Mouse (Mus musculus): ENCODE measurements at regions not wholly inside any gene's neighbourhood (a gene's known extent, or its start where the extent isn't known, plus 50 kb on each side); places are given as distances from the start of the nearest gene placed in this dataset.

DNA sequence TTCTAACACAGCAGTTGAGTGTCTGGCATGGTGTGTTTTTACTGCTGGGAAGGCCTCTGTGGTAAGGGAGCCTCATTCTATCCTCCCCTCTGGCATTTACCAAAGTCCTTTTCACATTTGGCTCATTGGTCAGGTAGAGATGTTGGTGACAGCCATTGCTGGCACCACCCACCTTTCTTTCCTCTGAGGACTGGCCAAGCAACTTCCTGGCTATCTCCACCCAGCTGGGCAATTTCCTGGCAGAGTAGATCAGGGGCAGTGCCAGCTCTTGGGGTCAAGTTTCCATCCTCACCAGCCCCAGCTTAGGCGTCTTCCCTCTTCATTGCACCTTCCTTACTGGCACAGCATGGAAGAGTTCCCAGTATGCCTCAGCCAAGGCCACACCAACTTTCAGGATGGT lies 372.5 kb upstream of the Kif2a start:
- H3K4me3 ChIP-seq: no peak overlapping the region
- DNase-seq (ENCODE audit: low spot score): no peak
- H3K27me3 ChIP-seq (replicated peaks; ENCODE audit: low read depth, poor library complexity, severe bottlenecking): no peaks in the 10 kb centered on the region
- no peak overlapping the region for H3K27ac ChIP-seq (replicated peaks)
- no peaks in the 10 kb centered on the region for H3K36me3 ChIP-seq (replicated peaks)
- WGBS: 81% methylated on average over 1 of the region's 1 CpGs
- H3K9me3 ChIP-seq: no peaks in the 10 kb centered on the region
- H3K4me1 ChIP-seq: no peaks in the 10 kb centered on the region

- H3K36me3 ChIP-seq (replicated peaks): no peaks in the 10 kb centered on the region
- no peak for DNase-seq (ENCODE audit: low spot score)
- H3K4me1 ChIP-seq: no peaks in the 10 kb centered on the region
- H3K27me3 ChIP-seq (replicated peaks; ENCODE audit: low read depth, poor library complexity, severe bottlenecking): no peaks in the 10 kb centered on the region
- 78% methylated on average over 4 of the region's 4 CpGs for WGBS
- H3K27ac ChIP-seq (replicated peaks): no peak overlapping the region
- no peak overlapping the region for H3K4me3 ChIP-seq
- H3K9me3 ChIP-seq: no peaks in the 10 kb centered on the region
These were observed 367.7 kb upstream of the Kif2a start for GRCm38 (mm10) chr13:107389535-107390150.

GRCm38 (mm10) chr13:107389074-107389473 lies 367.1 kb upstream of the Kif2a start:
- no peak for DNase-seq (ENCODE audit: low spot score)
- no peak overlapping the region for H3K27ac ChIP-seq (replicated peaks)
- H3K27me3 ChIP-seq (replicated peaks; ENCODE audit: low read depth, poor library complexity, severe bottlenecking): no peaks in the 10 kb centered on the region
- no peaks in the 10 kb centered on the region for H3K9me3 ChIP-seq
- H3K4me3 ChIP-seq: no peak overlapping the region
- H3K36me3 ChIP-seq (replicated peaks): no peaks in the 10 kb centered on the region
- WGBS: 85% methylated on average over 3 of the region's 3 CpGs
- no peaks in the 10 kb centered on the region for H3K4me1 ChIP-seq

DNA sequence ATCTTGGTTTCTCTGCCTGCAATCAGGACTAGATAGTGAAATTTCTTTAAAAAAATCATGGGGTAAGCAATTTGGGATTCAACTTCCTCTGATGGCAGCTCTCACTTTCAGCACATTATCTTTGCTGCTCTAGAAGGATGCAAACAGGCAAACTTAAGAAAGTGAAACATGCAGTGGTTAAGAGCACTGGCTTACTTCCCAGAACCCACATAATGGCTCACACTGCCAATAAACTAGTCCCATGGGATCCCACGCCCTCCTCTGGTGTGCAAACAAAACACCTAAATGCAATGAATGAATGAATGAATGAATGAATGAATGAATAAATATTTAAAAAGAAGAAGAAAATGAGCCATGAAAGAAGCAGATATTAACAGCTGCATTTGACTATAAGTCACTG lies 356.1 kb upstream of the Kif2a start:
- Histone ChIP-seq H3K27me3 (replicated peaks; ENCODE audit: low read depth, poor library complexity, severe bottlenecking) (no peaks in the 10 kb centered on the region), H3K9me3 (no peaks in the 10 kb centered on the region), H3K4me3 (no peak overlapping the region), H3K27ac (replicated peaks) (no peak overlapping the region), H3K4me1 (no peaks in the 10 kb centered on the region), H3K36me3 (replicated peaks) (no peaks in the 10 kb centered on the region)
- 79% methylated on average over 1 of the region's 1 CpGs for WGBS
- no peak for DNase-seq (ENCODE audit: low spot score)

DNA sequence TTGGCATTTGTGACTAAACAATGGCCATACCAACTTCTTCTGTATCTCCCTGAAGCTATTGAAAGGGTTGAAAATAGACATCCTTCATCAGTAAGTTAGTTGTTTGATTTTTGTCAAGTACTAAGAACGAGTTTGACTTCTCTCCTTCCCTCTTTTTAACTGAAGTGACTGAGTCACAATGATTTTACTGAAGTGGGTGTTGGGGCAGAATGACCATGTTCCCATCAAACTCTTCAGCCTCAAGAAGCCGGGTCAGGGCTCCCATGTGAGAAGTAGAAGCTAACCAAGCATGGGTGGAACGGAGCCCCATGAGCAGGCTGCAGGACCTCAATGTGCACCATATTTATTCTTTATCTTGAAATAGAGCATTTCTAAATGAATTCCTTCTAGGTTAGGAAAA lies 350.7 kb upstream of the Kif2a start:
- 88% methylated on average over 3 of the region's 3 CpGs for WGBS
- H3K27me3 ChIP-seq (replicated peaks; ENCODE audit: low read depth, poor library complexity, severe bottlenecking): no peaks in the 10 kb centered on the region
- DNase-seq (ENCODE audit: low spot score): no peak
- H3K27ac ChIP-seq (replicated peaks): no peak overlapping the region
- H3K36me3 ChIP-seq (replicated peaks): no peaks in the 10 kb centered on the region
- no peak overlapping the region for H3K4me3 ChIP-seq
- H3K9me3 ChIP-seq: no peaks in the 10 kb centered on the region
- H3K4me1 ChIP-seq: no peaks in the 10 kb centered on the region

DNA sequence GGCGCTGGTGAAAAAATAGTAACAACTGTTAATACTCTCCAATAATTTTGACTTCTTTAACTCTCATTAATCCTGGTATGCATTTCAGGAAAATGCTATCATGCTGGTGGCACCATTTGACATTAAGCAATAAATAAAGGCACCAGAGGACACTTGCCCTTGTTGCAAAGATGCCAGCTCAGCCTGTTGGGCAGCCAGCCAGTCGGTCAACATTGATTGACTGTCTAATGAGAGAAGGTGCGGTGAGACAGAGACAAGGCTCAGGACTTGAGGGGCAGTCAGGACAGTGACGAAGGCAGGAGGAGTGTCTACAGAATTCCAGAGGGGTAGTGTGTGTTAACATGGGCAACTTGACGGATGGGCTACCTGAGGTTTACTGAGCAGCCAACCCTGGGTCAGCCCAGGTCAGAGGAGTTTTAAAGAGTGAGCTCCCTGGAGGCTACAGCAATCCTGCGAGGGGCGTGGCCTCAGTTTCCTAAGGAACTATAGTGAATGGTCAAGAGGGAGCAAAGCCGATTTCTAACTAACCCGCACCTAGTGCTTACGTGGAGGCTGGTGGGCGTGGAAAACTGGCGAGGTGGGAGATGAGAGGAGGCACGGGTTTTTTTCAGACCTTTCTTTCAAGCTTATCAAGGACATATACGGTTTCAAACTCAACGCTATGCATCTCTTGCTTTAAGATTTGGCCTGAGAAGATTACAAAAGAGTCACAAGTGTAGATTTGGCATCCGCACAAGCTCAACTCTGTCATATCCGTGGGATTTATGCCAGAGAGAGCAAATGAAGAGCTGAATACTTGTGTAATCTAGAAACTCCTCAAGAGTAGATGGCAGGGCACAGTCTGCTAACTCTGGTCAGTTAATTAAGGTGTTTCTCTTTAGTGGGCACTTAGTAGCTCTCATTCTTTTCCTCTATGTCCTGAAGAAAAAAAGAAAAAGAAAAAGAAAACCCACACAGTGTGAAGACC lies 350.0 kb upstream of the Kif2a start:
- no peaks in the 10 kb centered on the region for H3K27me3 ChIP-seq (replicated peaks; ENCODE audit: low read depth, poor library complexity, severe bottlenecking)
- no peaks in the 10 kb centered on the region for H3K9me3 ChIP-seq
- no peak overlapping the region for H3K27ac ChIP-seq (replicated peaks)
- no peak overlapping the region for H3K4me3 ChIP-seq
- H3K36me3 ChIP-seq (replicated peaks): no peaks in the 10 kb centered on the region
- H3K4me1 ChIP-seq: no peaks in the 10 kb centered on the region
- 41% methylated on average over 17 of the region's 17 CpGs for WGBS
- DNase-seq (ENCODE audit: low spot score): no peak

- Histone ChIP-seq H3K36me3 (replicated peaks) (no peaks in the 10 kb centered on the region), H3K4me1 (no peaks in the 10 kb centered on the region), H3K27me3 (replicated peaks; ENCODE audit: low read depth, poor library complexity, severe bottlenecking) (no peaks in the 10 kb centered on the region), H3K4me3 (no peak overlapping the region), H3K27ac (replicated peaks) (no peak overlapping the region), H3K9me3 (no peaks in the 10 kb centered on the region)
- DNase-seq (ENCODE audit: low spot score): no peak
- 93% methylated on average over 9 of the region's 9 CpGs for WGBS
These were observed 345.7 kb upstream of the Kif2a start for GRCm38 (mm10) chr13:107367639-107368038.

GRCm38 (mm10) chr13:107365766-107366165 lies 343.8 kb upstream of the Kif2a start:
- 84% methylated on average over 6 of the region's 6 CpGs for WGBS
- no peak overlapping the region for H3K4me3 ChIP-seq
- no peak overlapping the region for H3K27ac ChIP-seq (replicated peaks)
- no peaks in the 10 kb centered on the region for H3K27me3 ChIP-seq (replicated peaks; ENCODE audit: low read depth, poor library complexity, severe bottlenecking)
- no peaks in the 10 kb centered on the region for H3K9me3 ChIP-seq
- no peaks in the 10 kb centered on the region for H3K36me3 ChIP-seq (replicated peaks)
- H3K4me1 ChIP-seq: no peaks in the 10 kb centered on the region
- no peak for DNase-seq (ENCODE audit: low spot score)

DNA sequence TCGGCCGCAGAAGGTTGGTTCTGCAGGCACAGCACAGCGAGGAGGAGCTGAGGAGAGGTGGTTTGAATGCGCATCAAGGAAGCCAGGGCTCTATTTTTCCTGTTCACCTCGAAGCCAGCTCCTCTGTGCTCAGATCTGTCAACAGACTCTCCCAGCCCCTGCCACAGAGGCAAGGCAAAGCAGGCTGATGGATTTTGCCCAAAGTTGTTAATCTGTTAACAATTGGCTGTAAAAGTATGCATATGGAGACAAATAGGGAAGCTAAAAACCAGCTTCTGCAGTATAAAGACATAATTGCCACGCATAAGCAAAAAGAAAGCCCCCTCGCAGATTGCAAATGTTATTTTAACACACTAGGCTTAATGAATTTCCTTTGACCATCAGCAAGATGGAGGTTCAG lies 343.3 kb upstream of the Kif2a start:
- DNase-seq (ENCODE audit: low spot score): no peak
- H3K27ac ChIP-seq (replicated peaks): no peak overlapping the region
- 82% methylated on average over 7 of the region's 7 CpGs for WGBS
- no peak overlapping the region for H3K4me3 ChIP-seq
- H3K4me1 ChIP-seq: no peaks in the 10 kb centered on the region
- no peaks in the 10 kb centered on the region for H3K27me3 ChIP-seq (replicated peaks; ENCODE audit: low read depth, poor library complexity, severe bottlenecking)
- H3K9me3 ChIP-seq: no peaks in the 10 kb centered on the region
- H3K36me3 ChIP-seq (replicated peaks): no peaks in the 10 kb centered on the region

- no peak for DNase-seq (ENCODE audit: low spot score)
- H3K27ac ChIP-seq (replicated peaks): no peak overlapping the region
- no peaks in the 10 kb centered on the region for H3K27me3 ChIP-seq (replicated peaks; ENCODE audit: low read depth, poor library complexity, severe bottlenecking)
- WGBS: 82% methylated on average over 8 of the region's 8 CpGs
- no peaks in the 10 kb centered on the region for H3K36me3 ChIP-seq (replicated peaks)
- H3K9me3 ChIP-seq: no peaks in the 10 kb centered on the region
- H3K4me3 ChIP-seq: no peak overlapping the region
- no peaks in the 10 kb centered on the region for H3K4me1 ChIP-seq
These were observed 341.1 kb upstream of the Kif2a start for GRCm38 (mm10) chr13:107362806-107363687.

DNA sequence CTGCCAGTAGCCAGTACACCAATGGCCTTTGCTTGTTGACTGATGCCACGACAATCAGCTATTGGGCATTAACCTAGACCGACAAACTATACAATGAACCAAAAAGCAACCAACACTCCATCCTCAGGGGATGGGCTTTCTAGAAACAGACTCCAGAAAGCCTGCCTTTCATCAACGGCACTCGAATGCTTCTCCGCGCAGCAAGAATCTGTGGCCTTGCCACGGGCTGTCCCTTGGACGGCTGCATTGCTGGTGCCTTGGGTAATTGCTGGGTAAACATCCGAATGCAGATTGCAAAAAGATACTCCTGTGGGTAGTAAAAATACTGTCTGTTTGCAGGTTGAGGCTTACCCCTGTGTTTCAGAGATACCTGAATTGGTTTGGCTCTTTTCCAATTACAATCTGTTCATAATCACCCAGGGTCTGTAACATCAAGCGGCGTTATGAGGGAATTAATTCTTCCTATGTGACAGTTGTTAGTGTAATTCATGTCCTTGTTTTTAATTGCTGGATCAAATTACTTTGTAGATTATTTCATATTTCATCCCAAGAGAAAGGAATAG lies 319.0 kb upstream of the Kif2a start:
- Histone ChIP-seq H3K4me1 (no peaks in the 10 kb centered on the region), H3K4me3 (no peak overlapping the region), H3K27ac (replicated peaks) (no peak overlapping the region), H3K9me3 (no peaks in the 10 kb centered on the region), H3K27me3 (replicated peaks; ENCODE audit: low read depth, poor library complexity, severe bottlenecking) (no peaks in the 10 kb centered on the region), H3K36me3 (replicated peaks) (no peaks in the 10 kb centered on the region)
- DNase-seq (ENCODE audit: low spot score): peak; percentile 13
- 78% methylated on average over 11 of the region's 11 CpGs for WGBS

DNA sequence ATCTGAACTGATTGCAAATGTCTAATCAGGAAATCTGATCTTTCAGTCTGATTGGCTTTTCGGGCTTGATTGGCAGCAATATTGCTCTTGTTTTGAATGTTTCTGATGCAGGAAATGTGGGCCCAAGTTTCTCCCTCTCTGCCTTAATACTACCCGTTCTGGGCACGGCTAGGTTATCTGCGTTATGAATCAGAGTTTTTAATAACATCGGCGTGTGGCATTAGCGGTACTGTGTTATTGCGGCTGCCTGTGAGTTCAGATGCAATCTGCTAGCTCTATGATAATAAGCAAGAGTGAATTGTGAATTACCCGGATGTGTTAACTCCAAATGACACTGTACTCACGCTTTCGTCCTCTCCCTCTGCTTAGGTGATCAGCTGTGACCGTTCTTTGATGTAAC lies 316.2 kb upstream of the Kif2a start:
- H3K4me1 ChIP-seq: no peaks in the 10 kb centered on the region
- no peak overlapping the region for H3K4me3 ChIP-seq
- no peaks in the 10 kb centered on the region for H3K36me3 ChIP-seq (replicated peaks)
- DNase-seq (ENCODE audit: low spot score): no peak
- H3K27me3 ChIP-seq (replicated peaks; ENCODE audit: low read depth, poor library complexity, severe bottlenecking): no peaks in the 10 kb centered on the region
- H3K27ac ChIP-seq (replicated peaks): no peak overlapping the region
- 81% methylated on average over 12 of the region's 12 CpGs for WGBS
- no peaks in the 10 kb centered on the region for H3K9me3 ChIP-seq
